Mouse (Mus musculus): ENCODE data around the gene Prmt7. TPM values are rescaled to one million over a fixed set of nuclear protein-coding genes. Genes with fewer than 3 reads are reported as not detected.
A peak's percentile ranks its signal among the peaks of the same experiment; 100 is the strongest.

The Prmt7 gene
- polyA plus RNA-seq (2016; fragmentation: Nextera tagmentation; extraction: Ambion mirVana): 35.5 and 38.2 TPM in 2 replicates

DNA sequence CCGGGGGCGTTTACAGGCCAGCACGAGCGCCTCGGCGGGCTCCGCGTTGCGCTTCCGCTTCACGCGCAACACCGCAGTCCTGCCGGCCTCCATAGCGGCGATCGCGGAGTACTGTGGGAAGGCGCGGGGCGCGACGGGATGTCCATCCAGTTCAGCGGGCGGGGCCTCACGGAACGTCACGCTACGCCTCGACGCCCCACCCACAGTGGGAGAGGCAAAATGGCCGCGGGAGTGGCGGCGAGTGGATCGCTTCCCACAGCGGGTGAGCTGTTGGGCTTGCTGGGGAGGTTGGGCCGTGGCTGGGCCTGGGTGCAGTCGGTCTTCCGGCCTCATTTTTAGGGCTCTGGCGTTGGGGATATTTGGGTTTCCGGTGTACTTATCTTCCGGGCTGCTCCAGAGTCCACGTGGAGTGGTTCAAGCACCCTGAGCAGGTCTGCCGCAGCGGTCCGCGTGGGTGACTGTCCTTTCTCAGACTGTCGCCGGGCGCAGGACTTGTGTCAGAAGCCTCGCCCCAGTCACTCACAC is at the start of gene Prmt7, which contains the start of gene Slc7a6os:
Gene Prmt7, plus strand, starts transcription at position 116 of the 525 bp plus-strand sequence.
Gene Slc7a6os, minus strand, starts transcription at position 115 of the 525 bp plus-strand sequence.
- Histone ChIP-seq H3K9ac (peak within 1 kb of the TSS; percentile 85), H3K4me1 (replicated peaks) (peaks cover 8% of the 10 kb centered on the region), H3K36me3 (peaks cover 55% of the 10 kb centered on the region), H3K4me2 (peak within 1 kb of the TSS; percentile 84), H3K27ac (ENCODE audit: poor library complexity, severe bottlenecking) (peak within 1 kb of the TSS; percentile 89), H3K4me3 (peak within 1 kb of the TSS; percentile 79), H3K27me3 (replicated peaks) (no peaks in the 10 kb centered on the region), H3K9me3 (replicated peaks) (no peaks in the 10 kb centered on the region)
- peak; percentile 99 for ATAC-seq (ENCODE audit: insufficient number of reproducible peaks, low FRiP score)
- under 1% methylated on average over 52 of the region's 52 CpGs for WGBS

DNA sequence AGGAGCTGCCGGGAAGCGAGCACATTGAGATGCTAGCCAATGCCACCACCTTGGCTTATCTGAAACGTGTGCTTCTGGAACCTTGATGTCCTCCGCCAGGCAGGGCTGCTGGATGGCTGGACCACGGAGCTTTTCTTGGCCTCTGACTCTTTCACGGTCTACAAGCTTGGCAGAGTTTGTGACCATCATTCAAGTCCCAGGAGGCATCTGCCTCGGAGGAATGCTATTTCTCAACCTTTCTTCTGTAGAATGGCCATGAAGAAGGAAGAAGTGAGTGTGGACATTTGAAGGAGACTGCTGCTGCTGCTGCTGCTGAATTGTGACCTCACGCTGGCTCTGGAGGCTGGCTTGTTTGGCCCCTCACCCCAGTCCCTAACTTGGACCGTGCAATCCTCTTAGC is 47.5 kb upstream of the Prmt7 start:
- no peak overlapping the region for H3K4me3 ChIP-seq
- no peak overlapping the region for H3K9ac ChIP-seq
- H3K27ac ChIP-seq (ENCODE audit: poor library complexity, severe bottlenecking): no peak overlapping the region
- peaks cover 48% of the 10 kb centered on the region for H3K36me3 ChIP-seq
- no peak for ATAC-seq (ENCODE audit: insufficient number of reproducible peaks, low FRiP score)
- no peaks in the 10 kb centered on the region for H3K27me3 ChIP-seq (replicated peaks)
- H3K4me2 ChIP-seq: no peak overlapping the region
- H3K9me3 ChIP-seq (replicated peaks): no peaks in the 10 kb centered on the region
- 84% methylated on average over 9 of the region's 9 CpGs for WGBS
- peaks cover 13% of the 10 kb centered on the region for H3K4me1 ChIP-seq (replicated peaks)

DNA sequence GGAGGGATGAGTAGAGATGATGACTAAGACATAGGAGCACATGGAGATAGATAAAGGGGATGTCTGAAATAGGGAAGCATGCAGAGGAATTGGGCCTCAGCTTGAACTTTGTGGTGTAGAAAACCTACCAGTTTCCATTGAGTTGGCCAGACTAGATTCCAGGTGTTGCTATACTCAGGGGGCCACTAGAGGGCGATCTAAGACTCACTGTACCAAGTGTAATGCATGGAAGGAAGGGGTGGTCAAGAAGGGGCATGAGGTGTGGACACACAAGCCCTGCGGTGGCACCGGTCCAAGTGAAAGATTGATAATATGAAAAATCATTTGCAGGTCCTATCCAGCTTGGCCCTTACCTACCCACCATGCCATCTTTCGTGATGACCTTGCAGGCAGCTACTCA is 45.3 kb upstream of the Prmt7 start:
- Histone ChIP-seq H3K9ac (no peak overlapping the region), H3K4me3 (no peak overlapping the region), H3K9me3 (replicated peaks) (no peaks in the 10 kb centered on the region), H3K4me2 (no peak overlapping the region), H3K36me3 (peaks cover 41% of the 10 kb centered on the region), H3K27ac (ENCODE audit: poor library complexity, severe bottlenecking) (no peak overlapping the region), H3K27me3 (replicated peaks) (no peaks in the 10 kb centered on the region), H3K4me1 (replicated peaks) (peaks cover 21% of the 10 kb centered on the region)
- no peak for ATAC-seq (ENCODE audit: insufficient number of reproducible peaks, low FRiP score)
- WGBS: 50% methylated on average over 4 of the region's 4 CpGs

DNA sequence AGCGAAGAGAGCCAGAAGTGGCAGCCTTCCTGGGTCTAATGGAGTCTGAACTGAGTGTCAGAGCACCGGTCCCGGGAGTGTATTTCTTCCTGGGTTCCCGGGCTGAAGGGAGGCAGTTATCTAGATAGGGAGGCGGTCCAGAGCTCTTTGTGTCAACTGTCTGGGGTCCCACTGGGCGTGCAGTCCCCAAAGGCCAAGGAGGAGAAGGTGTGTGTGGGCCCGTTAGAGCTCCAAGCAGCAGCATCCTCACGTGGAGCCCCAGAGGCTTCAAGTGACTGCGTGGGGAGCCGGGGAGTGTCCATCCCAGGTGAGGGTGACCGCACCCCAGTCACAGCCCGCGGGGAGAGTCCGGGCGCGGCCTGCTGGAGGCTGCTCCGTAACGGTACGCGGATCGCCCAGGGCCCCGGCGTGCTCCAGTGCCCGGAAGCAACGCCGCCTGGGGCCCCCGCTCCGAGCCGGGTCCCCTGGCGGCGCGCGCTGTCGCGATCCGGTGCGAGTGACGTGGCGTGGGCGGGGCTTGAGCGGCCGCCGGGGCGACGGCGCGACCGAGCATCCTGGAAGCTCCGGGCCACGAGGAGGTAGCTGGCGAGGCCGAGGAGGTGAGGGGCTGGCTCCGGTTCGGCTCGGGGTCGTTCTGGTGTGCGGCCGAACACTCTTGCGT is 42.2 kb upstream of the Prmt7 start, which contains the start of gene Slc7a6:
Gene Slc7a6, plus strand, starts transcription at position 502 of the 661 bp plus-strand sequence.
- H3K27ac ChIP-seq (ENCODE audit: poor library complexity, severe bottlenecking): peak within 1 kb of the TSS; percentile 90
- H3K9me3 ChIP-seq (replicated peaks): no peaks in the 10 kb centered on the region
- peak; percentile 92 for ATAC-seq (ENCODE audit: insufficient number of reproducible peaks, low FRiP score)
- under 1% methylated on average over 59 of the region's 59 CpGs for WGBS
- no peaks in the 10 kb centered on the region for H3K27me3 ChIP-seq (replicated peaks)
- H3K4me3 ChIP-seq: peak within 1 kb of the TSS; percentile 87
- peaks cover 21% of the 10 kb centered on the region for H3K4me1 ChIP-seq (replicated peaks)
- H3K4me2 ChIP-seq: peak within 1 kb of the TSS; percentile 87
- peaks cover 15% of the 10 kb centered on the region for H3K36me3 ChIP-seq
- peak within 1 kb of the TSS; percentile 92 for H3K9ac ChIP-seq

DNA sequence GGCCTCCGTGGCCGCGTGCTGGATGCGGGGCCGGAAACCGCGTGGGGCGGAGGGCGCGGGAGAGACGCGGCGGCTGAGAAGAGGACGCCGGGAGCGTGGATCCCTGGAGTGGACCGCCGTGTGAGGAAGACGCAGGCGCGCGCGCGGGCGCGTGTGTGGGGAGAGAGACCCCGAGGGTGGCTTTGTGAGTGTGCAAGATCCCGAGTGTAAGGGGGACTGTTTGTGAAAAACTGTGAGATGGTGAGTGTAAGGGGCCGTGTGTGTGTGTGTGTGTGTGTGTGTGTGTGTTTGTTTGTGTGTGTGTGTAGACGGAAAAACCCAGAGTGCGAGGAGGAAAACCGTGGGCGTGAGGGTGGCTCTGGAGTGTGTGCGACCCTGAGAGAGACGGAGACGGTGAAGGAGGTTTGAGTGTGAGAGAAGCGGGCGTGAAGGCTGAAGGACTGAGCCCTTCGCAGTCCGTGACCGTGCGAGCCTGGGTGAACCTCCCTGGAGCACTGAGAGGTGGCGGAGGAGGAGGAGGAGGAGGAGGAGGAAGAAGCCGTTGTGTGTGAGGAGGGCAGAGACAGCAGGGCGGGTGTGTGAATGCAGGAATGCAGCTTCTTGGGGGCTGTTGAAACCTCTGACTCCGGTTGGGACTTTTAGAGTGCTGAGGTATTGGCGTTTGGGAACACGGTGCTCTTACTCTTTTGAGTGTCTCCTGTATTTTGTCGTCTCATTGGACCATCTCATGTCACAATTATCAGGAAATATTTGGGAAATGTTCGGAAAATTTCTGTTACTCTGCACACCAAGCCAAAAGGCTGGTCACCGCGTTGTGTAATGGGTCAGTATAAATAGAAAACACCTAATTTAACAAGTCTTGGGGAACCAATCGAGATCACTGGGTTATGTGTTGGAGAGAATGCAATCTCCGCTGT is 41.5 kb upstream of the Prmt7 start:
- Histone ChIP-seq H3K27ac (ENCODE audit: poor library complexity, severe bottlenecking) (peak overlapping the region; percentile 90), H3K4me2 (peak overlapping the region; percentile 87), H3K4me1 (replicated peaks) (peaks cover 21% of the 10 kb centered on the region), H3K4me3 (peak overlapping the region; percentile 87), H3K36me3 (peaks cover 7% of the 10 kb centered on the region), H3K9me3 (replicated peaks) (no peaks in the 10 kb centered on the region), H3K9ac (peak overlapping the region; percentile 92), H3K27me3 (replicated peaks) (no peaks in the 10 kb centered on the region)
- under 1% methylated on average over 54 of the region's 54 CpGs for WGBS
- peak; percentile 66 for ATAC-seq (ENCODE audit: insufficient number of reproducible peaks, low FRiP score)

DNA sequence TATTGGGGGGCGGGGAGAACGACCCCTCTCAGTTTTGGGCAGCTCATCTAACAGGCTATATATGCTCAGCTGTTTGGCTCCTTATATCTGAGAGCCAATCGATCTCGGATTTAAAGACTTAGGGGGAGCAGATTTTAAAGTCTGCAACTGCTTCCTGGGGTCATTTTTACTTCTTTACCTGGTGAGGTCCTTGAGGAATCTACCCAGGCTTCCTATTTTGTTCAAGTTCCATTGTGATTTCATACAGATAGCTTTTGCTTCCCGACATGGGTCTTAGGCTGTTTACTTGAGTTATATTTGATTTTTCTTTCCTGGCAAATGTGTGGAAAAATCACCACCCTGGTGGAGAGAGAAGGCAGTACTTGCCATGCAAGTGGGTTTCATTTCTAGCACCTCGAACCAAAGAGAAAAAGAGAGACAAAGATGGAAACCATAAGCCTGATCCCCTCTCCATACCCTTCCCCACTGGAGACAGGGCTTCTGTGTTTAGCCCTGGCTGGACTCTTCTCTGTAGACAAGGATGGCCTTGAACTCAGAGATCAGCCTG is 40.7 kb upstream of the Prmt7 start:
- peak overlapping the region; percentile 87 for H3K4me2 ChIP-seq
- H3K4me1 ChIP-seq (replicated peaks): peaks cover 21% of the 10 kb centered on the region
- H3K36me3 ChIP-seq: peaks cover 4% of the 10 kb centered on the region; the same call in 1 of the 2 replicates
- no peaks in the 10 kb centered on the region for H3K27me3 ChIP-seq (replicated peaks)
- peak overlapping the region; percentile 90; the same call in 1 of the 2 replicates for H3K27ac ChIP-seq (ENCODE audit: poor library complexity, severe bottlenecking)
- 31% methylated on average over 6 of the region's 6 CpGs for WGBS
- no peak for ATAC-seq (ENCODE audit: insufficient number of reproducible peaks, low FRiP score)
- no peaks in the 10 kb centered on the region for H3K9me3 ChIP-seq (replicated peaks)
- peak overlapping the region; percentile 92 for H3K9ac ChIP-seq
- peak overlapping the region; percentile 87 for H3K4me3 ChIP-seq

DNA sequence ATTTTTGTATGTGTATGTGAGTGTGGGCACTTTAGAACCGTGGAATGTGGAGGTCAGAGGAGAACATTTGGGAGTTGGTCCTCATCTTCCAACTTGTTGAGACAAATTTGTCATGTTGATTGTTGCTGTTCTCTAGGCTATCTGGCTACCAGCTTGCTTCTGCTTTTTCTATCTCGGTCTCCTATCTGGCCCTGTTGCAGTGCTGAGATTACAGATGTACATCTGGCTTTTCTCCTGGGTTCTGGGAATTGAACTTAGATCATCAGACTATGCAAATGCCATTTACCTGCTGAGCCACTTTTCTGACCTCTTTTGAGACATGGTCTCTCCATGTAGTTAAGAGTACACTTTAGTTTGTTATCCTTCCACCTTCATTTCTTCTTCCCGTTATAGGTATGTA is 37.2 kb upstream of the Prmt7 start:
- H3K9me3 ChIP-seq (replicated peaks): no peaks in the 10 kb centered on the region
- no peak overlapping the region for H3K4me2 ChIP-seq
- H3K36me3 ChIP-seq: peaks cover 4% of the 10 kb centered on the region; the same call in 1 of the 2 replicates
- H3K27me3 ChIP-seq (replicated peaks): no peaks in the 10 kb centered on the region
- WGBS: 76% methylated on average over 3 of the region's 3 CpGs
- H3K4me1 ChIP-seq (replicated peaks): peaks cover 24% of the 10 kb centered on the region
- no peak overlapping the region for H3K4me3 ChIP-seq
- no peak for ATAC-seq (ENCODE audit: insufficient number of reproducible peaks, low FRiP score)
- H3K9ac ChIP-seq: no peak overlapping the region
- H3K27ac ChIP-seq (ENCODE audit: poor library complexity, severe bottlenecking): no peak overlapping the region

DNA sequence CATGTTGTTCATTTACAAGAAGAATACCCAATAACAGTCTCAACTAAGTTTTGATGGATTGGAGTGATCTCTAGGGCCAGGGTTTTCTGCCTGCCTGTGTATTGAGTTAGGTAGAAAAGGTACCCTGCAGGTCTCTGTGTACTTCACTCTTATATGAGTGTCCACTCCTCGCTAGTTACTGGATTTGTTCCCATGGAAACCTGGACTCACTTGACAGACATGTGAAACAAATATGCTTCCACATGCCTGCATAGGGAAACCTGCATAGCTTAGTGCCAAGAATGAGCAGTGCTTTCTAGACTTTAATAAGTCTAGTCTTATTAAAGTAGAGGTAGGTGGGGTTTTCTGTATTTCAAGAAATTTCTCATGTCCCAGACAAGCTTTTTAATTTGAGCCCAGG is 33.8 kb upstream of the Prmt7 start:
- H3K4me2 ChIP-seq: no peak overlapping the region
- no peaks in the 10 kb centered on the region for H3K27me3 ChIP-seq (replicated peaks)
- WGBS: 35% methylated on average over 1 of the region's 1 CpGs
- ATAC-seq (ENCODE audit: insufficient number of reproducible peaks, low FRiP score): no peak
- H3K4me1 ChIP-seq (replicated peaks): peaks cover 14% of the 10 kb centered on the region
- no peak overlapping the region for H3K27ac ChIP-seq (ENCODE audit: poor library complexity, severe bottlenecking)
- no peak overlapping the region for H3K9ac ChIP-seq
- H3K4me3 ChIP-seq: no peak overlapping the region
- peaks cover 14% of the 10 kb centered on the region for H3K36me3 ChIP-seq
- no peaks in the 10 kb centered on the region for H3K9me3 ChIP-seq (replicated peaks)

DNA sequence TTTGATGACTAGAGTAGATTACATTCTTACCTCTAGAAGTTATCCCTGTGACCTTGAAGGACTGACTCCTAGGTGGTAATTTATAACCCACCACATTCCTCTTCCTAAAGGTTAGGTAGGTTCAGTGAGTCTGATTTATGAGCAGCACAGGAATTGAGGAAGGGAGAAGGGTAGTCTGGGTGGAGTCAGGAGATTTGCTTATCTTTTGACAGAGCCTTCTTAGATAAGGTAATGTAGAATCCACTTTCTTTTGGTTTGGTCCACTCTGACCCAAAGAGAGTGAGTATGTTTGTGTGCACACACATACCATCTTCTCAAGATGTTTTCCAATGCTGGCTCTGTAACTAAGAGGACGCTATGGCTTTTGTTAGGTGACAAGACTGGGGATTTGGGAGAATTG is 33.1 kb upstream of the Prmt7 start:
- 66% methylated on average over 1 of the region's 1 CpGs for WGBS

DNA sequence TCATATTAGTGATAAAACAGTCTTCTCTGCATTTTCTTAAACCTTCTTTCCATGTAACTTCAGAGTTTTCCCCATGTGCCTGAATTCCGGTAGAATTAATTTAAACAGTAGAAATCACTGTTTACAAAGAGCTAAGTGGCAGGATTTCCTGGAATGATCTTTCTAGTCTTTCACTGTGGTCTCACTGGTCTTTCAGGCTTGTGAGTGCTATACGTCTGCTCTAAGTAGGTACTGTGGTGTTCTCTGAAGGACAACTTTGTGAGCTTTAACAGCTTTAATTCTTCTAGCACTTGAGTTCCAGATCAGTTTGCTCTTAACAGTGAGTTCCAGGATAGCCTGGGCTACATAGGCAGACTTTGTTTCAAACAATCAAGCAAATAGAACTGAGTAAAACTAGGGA is 32.3 kb upstream of the Prmt7 start:
- no peak for ATAC-seq (ENCODE audit: insufficient number of reproducible peaks, low FRiP score)
- Histone ChIP-seq H3K9me3 (replicated peaks) (no peaks in the 10 kb centered on the region), H3K4me1 (replicated peaks) (peaks cover 14% of the 10 kb centered on the region), H3K36me3 (peaks cover 14% of the 10 kb centered on the region), H3K27ac (ENCODE audit: poor library complexity, severe bottlenecking) (no peak overlapping the region), H3K27me3 (replicated peaks) (no peaks in the 10 kb centered on the region), H3K4me3 (no peak overlapping the region), H3K9ac (no peak overlapping the region), H3K4me2 (no peak overlapping the region)
- 65% methylated on average over 2 of the region's 2 CpGs for WGBS

More for the DNA sequence above, 33.1 kb upstream of the Prmt7 start:
- H3K4me1 ChIP-seq (replicated peaks): peaks cover 14% of the 10 kb centered on the region
- no peaks in the 10 kb centered on the region for H3K9me3 ChIP-seq (replicated peaks)
- H3K4me2 ChIP-seq: no peak overlapping the region
- no peak overlapping the region for H3K27ac ChIP-seq (ENCODE audit: poor library complexity, severe bottlenecking)
- H3K9ac ChIP-seq: no peak overlapping the region
- H3K36me3 ChIP-seq: peaks cover 18% of the 10 kb centered on the region
- H3K27me3 ChIP-seq (replicated peaks): no peaks in the 10 kb centered on the region
- no peak for ATAC-seq (ENCODE audit: insufficient number of reproducible peaks, low FRiP score)
- no peak overlapping the region for H3K4me3 ChIP-seq
